Mouse (Mus musculus): Measurements from ENCODE around the gene Fam186a. TPM values are rescaled to one million over a fixed set of nuclear protein-coding genes. Genes with fewer than 3 reads are reported as not detected.

Gene Fam186a
- total and polyA plus RNA-seq, 3 experiments = 0.10 to 0.16 (median 0.12) TPM

- H3K9ac ChIP-seq (ENCODE audit: low read depth, low read length) = no peak overlapping the region
- intact Hi-C loops (cut with DNase I) = no loop called here
- no peak overlapping the region for H3K27ac ChIP-seq
- WGBS = 80% methylated on average over 2 of the region's 2 CpGs
- no peaks in the 10 kb centered on the region for H3K79me2 ChIP-seq (replicated peaks; ENCODE audit: control insufficient read depth, insufficient read depth, low read length)
- H3K27me3 ChIP-seq (ENCODE audit: control insufficient read depth, insufficient read depth, low read length) = no peaks in the 10 kb centered on the region
- H3K36me3 ChIP-seq (ENCODE audit: control insufficient read depth, insufficient read depth, low read length) = no peaks in the 10 kb centered on the region
- H3K4me1 ChIP-seq (ENCODE audit: control insufficient read depth, insufficient read depth, low read length) = no peaks in the 10 kb centered on the region
- TF ChIP-seq CTCF (IDR thresholded peaks at IDR 0.05) (no peak), EP300 (IDR thresholded peaks at IDR 0.05; ENCODE audit: insufficient read depth, low read depth, low read length) (no peak), POLR2A (IDR thresholded peaks at IDR 0.05; ENCODE audit: insufficient read depth, low read depth, low read length) (no peak)
- DNase-seq = no peak
- no peak overlapping the region for H3K4me3 ChIP-seq
Observed at GRCm38 (mm10) chr15:99940426-99940825, 26.4 kb downstream of the Fam186a start.

GRCm38 (mm10) chr15:99937841-99938240, 29.0 kb downstream of the Fam186a start:
- Histone ChIP-seq H3K9ac (ENCODE audit: low read depth, low read length) (no peak overlapping the region), H3K36me3 (ENCODE audit: control insufficient read depth, insufficient read depth, low read length) (no peaks in the 10 kb centered on the region), H3K4me3 (no peak overlapping the region), H3K4me1 (ENCODE audit: control insufficient read depth, insufficient read depth, low read length) (no peaks in the 10 kb centered on the region), H3K27ac (no peak overlapping the region), H3K79me2 (replicated peaks; ENCODE audit: control insufficient read depth, insufficient read depth, low read length) (no peaks in the 10 kb centered on the region), H3K27me3 (ENCODE audit: control insufficient read depth, insufficient read depth, low read length) (no peaks in the 10 kb centered on the region)
- WGBS = 86% methylated on average over 8 of the region's 8 CpGs
- DNase-seq = no peak
- intact Hi-C loops (cut with DNase I) = no loop called here
- TF ChIP-seq CTCF (IDR thresholded peaks at IDR 0.05) (no peak), EP300 (IDR thresholded peaks at IDR 0.05; ENCODE audit: insufficient read depth, low read depth, low read length) (no peak), POLR2A (IDR thresholded peaks at IDR 0.05; ENCODE audit: insufficient read depth, low read depth, low read length) (no peak)

GRCm38 (mm10) chr15:99936659-99937058, 30.2 kb downstream of the Fam186a start:
- Histone ChIP-seq H3K36me3 (ENCODE audit: control insufficient read depth, insufficient read depth, low read length) (no peaks in the 10 kb centered on the region), H3K4me3 (no peak overlapping the region), H3K27me3 (ENCODE audit: control insufficient read depth, insufficient read depth, low read length) (no peaks in the 10 kb centered on the region), H3K9ac (ENCODE audit: low read depth, low read length) (no peak overlapping the region), H3K27ac (no peak overlapping the region), H3K4me1 (ENCODE audit: control insufficient read depth, insufficient read depth, low read length) (no peaks in the 10 kb centered on the region), H3K79me2 (replicated peaks; ENCODE audit: control insufficient read depth, insufficient read depth, low read length) (no peaks in the 10 kb centered on the region)
- intact Hi-C loops (cut with DNase I) = no loop called here
- 96% methylated on average over 3 of the region's 3 CpGs for WGBS
- no peak for DNase-seq
- TF ChIP-seq POLR2A (IDR thresholded peaks at IDR 0.05; ENCODE audit: insufficient read depth, low read depth, low read length) (no peak), EP300 (IDR thresholded peaks at IDR 0.05; ENCODE audit: insufficient read depth, low read depth, low read length) (no peak), CTCF (IDR thresholded peaks at IDR 0.05) (no peak)

- no peaks in the 10 kb centered on the region for H3K27me3 ChIP-seq (ENCODE audit: control insufficient read depth, insufficient read depth, low read length)
- 42% methylated on average over 1 of the region's 1 CpGs for WGBS
- no peak overlapping the region for H3K4me3 ChIP-seq
- DNase-seq = no peak
- H3K9ac ChIP-seq (ENCODE audit: low read depth, low read length) = no peak overlapping the region
- no peaks in the 10 kb centered on the region for H3K4me1 ChIP-seq (ENCODE audit: control insufficient read depth, insufficient read depth, low read length)
- no peaks in the 10 kb centered on the region for H3K36me3 ChIP-seq (ENCODE audit: control insufficient read depth, insufficient read depth, low read length)
- TF ChIP-seq CTCF (IDR thresholded peaks at IDR 0.05) (no peak), POLR2A (IDR thresholded peaks at IDR 0.05; ENCODE audit: insufficient read depth, low read depth, low read length) (no peak), EP300 (IDR thresholded peaks at IDR 0.05; ENCODE audit: insufficient read depth, low read depth, low read length) (no peak)
- intact Hi-C loops (cut with DNase I) = no loop called here
- no peaks in the 10 kb centered on the region for H3K79me2 ChIP-seq (replicated peaks; ENCODE audit: control insufficient read depth, insufficient read depth, low read length)
- no peak overlapping the region for H3K27ac ChIP-seq
Observed at GRCm38 (mm10) chr15:99934501-99934900, 32.4 kb downstream of the Fam186a start.

- no peaks in the 10 kb centered on the region for H3K4me1 ChIP-seq (ENCODE audit: control insufficient read depth, insufficient read depth, low read length)
- 61% methylated on average over 8 of the region's 8 CpGs for WGBS
- H3K27ac ChIP-seq = no peak overlapping the region
- no peak overlapping the region for H3K9ac ChIP-seq (ENCODE audit: low read depth, low read length)
- no peak for DNase-seq
- no peaks in the 10 kb centered on the region for H3K36me3 ChIP-seq (ENCODE audit: control insufficient read depth, insufficient read depth, low read length)
- H3K79me2 ChIP-seq (replicated peaks; ENCODE audit: control insufficient read depth, insufficient read depth, low read length) = no peaks in the 10 kb centered on the region
- no peak overlapping the region for H3K4me3 ChIP-seq
- intact Hi-C loops (cut with DNase I) = no loop called here
- TF ChIP-seq POLR2A (IDR thresholded peaks at IDR 0.05; ENCODE audit: insufficient read depth, low read depth, low read length) = no peak
- no peak for TF ChIP-seq EP300 (IDR thresholded peaks at IDR 0.05; ENCODE audit: insufficient read depth, low read depth, low read length)
- no peak for TF ChIP-seq CTCF (IDR thresholded peaks at IDR 0.05)
- no peaks in the 10 kb centered on the region for H3K27me3 ChIP-seq (ENCODE audit: control insufficient read depth, insufficient read depth, low read length)
Observed at GRCm38 (mm10) chr15:99931231-99931630, 35.6 kb downstream of the Fam186a start.

GRCm38 (mm10) chr15:99919601-99920158, 47.2 kb downstream of the Fam186a start:
- DNase-seq = no peak
- no peaks in the 10 kb centered on the region for H3K36me3 ChIP-seq (ENCODE audit: control insufficient read depth, insufficient read depth, low read length)
- H3K79me2 ChIP-seq (replicated peaks; ENCODE audit: control insufficient read depth, insufficient read depth, low read length) = no peaks in the 10 kb centered on the region
- intact Hi-C loops (cut with DNase I) = no loop called here
- H3K4me1 ChIP-seq (ENCODE audit: control insufficient read depth, insufficient read depth, low read length) = no peaks in the 10 kb centered on the region
- no peaks in the 10 kb centered on the region for H3K27me3 ChIP-seq (ENCODE audit: control insufficient read depth, insufficient read depth, low read length)
- H3K27ac ChIP-seq = no peak overlapping the region
- TF ChIP-seq EP300 (IDR thresholded peaks at IDR 0.05; ENCODE audit: insufficient read depth, low read depth, low read length) (no peak), POLR2A (IDR thresholded peaks at IDR 0.05; ENCODE audit: insufficient read depth, low read depth, low read length) (no peak), CTCF (IDR thresholded peaks at IDR 0.05) (no peak)
- 80% methylated on average over 15 of the region's 15 CpGs for WGBS
- H3K9ac ChIP-seq (ENCODE audit: low read depth, low read length) = no peak overlapping the region
- H3K4me3 ChIP-seq = no peak overlapping the region
